Mouse (Mus musculus) spleen, adult 2 months (tissue): Measurements from ENCODE around the gene Pmm2. TPM values are rescaled to one million over a fixed set of nuclear protein-coding genes. Genes with fewer than 3 reads are reported as not detected.

Source experiments
- DNase-seq, 2 experiments: peaks; one replicate each; pipeline versions ENCODE4 v3.0.0 to v3.0.0-alpha.2; 2012 to 2021; ENCODE audit warnings: low spot score in 2 of 2, low read depth in 1 of 2
- H3K27ac ChIP-seq: fragments of 200-500 bp; 2 replicates; pipeline ENCODE4 v1.5.1; 2012; ENCODE audit warnings: low read length, inconsistent platforms; ENCODE audit not compliant: insufficient read depth
- H3K27me3 ChIP-seq: fragments of 200-500 bp; 2 replicates; pipeline ENCODE4 v1.6.1; 2012; ENCODE audit warnings: mild to moderate bottlenecking, moderate library complexity, low read length, inconsistent platforms; ENCODE audit not compliant: control insufficient read depth, insufficient read depth
- H3K36me3 ChIP-seq: fragments of 200-500 bp; 2 replicates; pipeline ENCODE4 v1.6.1; 2012; ENCODE audit warnings: mild to moderate bottlenecking, low read length, inconsistent platforms; ENCODE audit not compliant: control insufficient read depth, insufficient read depth
- H3K4me1 ChIP-seq: fragments of 200-500 bp; 2 replicates; pipeline ENCODE4 v1.6.1; 2011; ENCODE audit warnings: inconsistent platforms; ENCODE audit not compliant: control insufficient read depth, insufficient read depth, insufficient read length
- H3K4me3 ChIP-seq: fragments of 200-500 bp; 2 replicates; pipeline ENCODE4 v1.5.1; 2011; ENCODE audit warnings: mild to moderate bottlenecking, inconsistent platforms; ENCODE audit not compliant: insufficient read depth, insufficient read length; ENCODE audit errors: extremely low read depth
- CTCF ChIP-seq: fragments of 200-500 bp; IDR thresholded peaks from 2 replicates; pipeline ENCODE4 v1.5.1; 2011; ENCODE audit warnings: mild to moderate bottlenecking, inconsistent platforms; ENCODE audit not compliant: insufficient read depth, insufficient read length, insufficient replicate concordance; ENCODE audit errors: extremely low read depth
- POLR2A ChIP-seq: fragments of 200-500 bp; IDR thresholded peaks from 2 replicates; pipeline ENCODE4 v1.6.1; 2011; ENCODE audit warnings: low read depth, low read length, inconsistent platforms
- whole genome bisulfite sequencing: fragments of 180-500 bp; shearing (Covaris S2); methylation state at CpG from one replicate; pipeline ENCODE4 v1.1.7; 2018; 5-methylcytosine and 5-hydroxymethylcytosine counted together
- polyA plus RNA-seq: library from polyadenylated mRNA; depleted of rRNA; stranded (reverse); fragments of >200 nt; gene quantifications from 2 replicates; pipeline ENCODE4 v1.2.3, GENCODE M21; 2012

Gene Pmm2
- polyA plus RNA-seq, 1 experiment, result 50.2 TPM

DNA sequence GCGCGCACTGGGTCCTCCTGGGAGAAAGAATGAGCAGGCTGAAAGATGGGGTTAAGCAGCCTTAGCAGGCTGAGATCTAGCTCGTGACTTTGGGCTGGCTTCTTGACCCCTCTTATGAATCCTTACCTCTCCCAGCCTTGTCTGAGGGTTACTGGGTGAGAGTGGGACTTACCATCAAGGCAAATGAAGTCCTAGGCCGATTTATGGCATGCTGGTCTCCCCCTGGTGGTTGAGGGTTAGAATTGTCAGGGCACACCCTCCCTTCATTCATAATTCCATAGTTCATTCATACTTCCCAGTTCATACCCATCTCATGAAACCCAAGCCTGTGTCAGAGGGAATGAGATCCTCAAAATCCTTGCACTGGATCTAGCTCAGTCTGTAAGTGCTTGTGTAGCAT, 39.3 kb downstream of the Pmm2 start:
- no peaks in the 10 kb centered on the region for H3K36me3 ChIP-seq
- peak; percentile 22 to 45 for DNase-seq
- no peak overlapping the region for H3K27ac ChIP-seq
- TF ChIP-seq CTCF (peak; percentile 64; the same call in 1 of the 2 replicates), POLR2A (no peak)
- WGBS, result 55% methylated on average over 4 of the region's 4 CpGs
- H3K4me3 ChIP-seq, result no peak overlapping the region
- no peaks in the 10 kb centered on the region for H3K4me1 ChIP-seq
- H3K27me3 ChIP-seq, result no peaks in the 10 kb centered on the region

DNA sequence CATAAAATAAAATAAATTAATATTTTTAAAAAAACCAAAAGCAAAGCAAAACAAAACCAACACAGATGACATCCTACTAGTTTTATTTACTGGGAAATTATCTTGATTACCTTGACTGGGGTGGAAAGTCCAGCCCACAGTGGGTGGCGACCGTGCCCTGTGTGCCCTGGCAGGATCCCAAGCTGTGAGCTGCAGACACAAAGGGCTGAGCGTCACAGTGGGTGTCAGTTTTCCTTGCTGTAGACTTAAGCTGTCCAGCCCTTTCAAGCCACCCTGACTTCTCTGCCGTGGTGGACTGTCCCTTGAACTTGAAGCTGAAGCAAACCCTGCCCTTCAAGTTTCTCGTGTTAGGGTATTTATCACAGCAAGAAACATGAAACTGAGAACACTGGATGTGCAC, 40.6 kb downstream of the Pmm2 start:
- H3K4me1 ChIP-seq, result no peaks in the 10 kb centered on the region
- peak overlapping the region; percentile 14; the same call in 1 of the 2 replicates for H3K27ac ChIP-seq
- H3K36me3 ChIP-seq, result no peaks in the 10 kb centered on the region
- DNase-seq, result no peak
- 74% methylated on average over 5 of the region's 5 CpGs for WGBS
- no peaks in the 10 kb centered on the region for H3K27me3 ChIP-seq
- no peak for TF ChIP-seq POLR2A
- no peak for TF ChIP-seq CTCF
- no peak overlapping the region for H3K4me3 ChIP-seq

DNA sequence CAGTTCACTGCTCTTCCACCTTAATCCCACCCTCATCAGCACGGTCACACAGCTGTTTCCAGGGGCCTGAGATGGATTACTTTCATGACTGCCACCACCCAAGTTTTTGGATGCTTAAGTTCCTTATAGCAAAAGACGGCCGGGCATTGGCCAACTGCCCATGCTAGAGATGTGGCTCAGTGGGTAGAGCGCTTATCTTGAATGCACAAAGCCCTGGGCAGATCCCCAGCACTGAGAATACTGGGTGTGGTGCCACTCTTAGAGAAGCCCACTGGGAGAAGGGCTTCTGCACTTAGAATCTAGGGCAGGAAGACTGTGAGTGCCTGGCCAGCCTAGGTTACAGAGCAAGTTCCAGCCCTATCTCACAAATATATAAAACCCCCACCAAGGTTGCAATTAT, 41.2 kb downstream of the Pmm2 start:
- Histone ChIP-seq H3K4me1 (no peaks in the 10 kb centered on the region), H3K27ac (no peak overlapping the region), H3K36me3 (no peaks in the 10 kb centered on the region), H3K27me3 (no peaks in the 10 kb centered on the region), H3K4me3 (no peak overlapping the region)
- WGBS, result 80% methylated on average over 4 of the region's 4 CpGs
- no peak for DNase-seq
- TF ChIP-seq CTCF (no peak), POLR2A (no peak)

DNA sequence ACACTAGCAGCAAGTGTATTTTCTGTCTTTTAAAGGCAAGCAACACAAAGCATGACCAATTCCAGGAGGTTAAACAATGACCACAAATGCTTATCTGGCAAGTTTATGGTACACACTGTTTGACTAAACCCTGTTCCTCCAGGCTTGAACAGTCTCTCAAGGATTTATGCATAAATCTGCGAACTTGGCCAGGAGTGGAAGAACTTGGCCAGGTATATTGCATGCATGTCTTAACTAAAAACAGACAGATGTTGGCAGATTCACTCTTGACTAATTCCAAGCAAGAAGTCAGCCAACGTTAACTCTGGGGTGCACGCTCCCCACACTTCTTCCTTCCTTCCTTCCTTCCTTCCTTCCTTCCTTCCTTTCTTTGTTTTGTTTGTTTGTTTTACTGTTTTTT, 42.3 kb downstream of the Pmm2 start:
- no peak overlapping the region for H3K4me3 ChIP-seq
- no peak overlapping the region for H3K27ac ChIP-seq
- no peaks in the 10 kb centered on the region for H3K36me3 ChIP-seq
- TF ChIP-seq POLR2A (no peak), CTCF (no peak)
- no peaks in the 10 kb centered on the region for H3K27me3 ChIP-seq
- 61% methylated on average over 3 of the region's 3 CpGs for WGBS
- no peak for DNase-seq
- no peaks in the 10 kb centered on the region for H3K4me1 ChIP-seq

DNA sequence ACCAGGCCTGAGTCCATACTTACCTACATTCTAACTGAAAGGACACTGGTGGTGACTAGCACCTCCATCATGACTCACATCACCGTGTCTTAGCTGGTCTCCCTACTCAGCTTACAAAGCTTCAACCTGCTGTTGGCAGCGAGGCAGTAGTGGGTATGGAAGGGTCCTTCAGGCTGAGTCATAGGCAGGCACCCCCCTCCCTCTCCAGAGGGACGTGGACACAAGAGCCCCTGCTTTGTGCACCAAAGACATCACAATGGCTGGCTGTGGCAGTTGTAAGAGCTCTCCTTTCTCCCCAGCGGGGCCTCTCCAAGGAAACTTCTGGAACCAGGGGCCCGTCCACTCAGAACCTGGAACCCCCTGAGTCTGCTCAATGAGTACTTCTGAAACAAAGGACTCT, 43.0 kb downstream of the Pmm2 start, which contains the start of gene Gm5767:
Gene Gm5767 (plus strand): TSS at position 301 of the 400 bp plus-strand sequence.
- WGBS, result 88% methylated on average over 5 of the region's 5 CpGs

DNA sequence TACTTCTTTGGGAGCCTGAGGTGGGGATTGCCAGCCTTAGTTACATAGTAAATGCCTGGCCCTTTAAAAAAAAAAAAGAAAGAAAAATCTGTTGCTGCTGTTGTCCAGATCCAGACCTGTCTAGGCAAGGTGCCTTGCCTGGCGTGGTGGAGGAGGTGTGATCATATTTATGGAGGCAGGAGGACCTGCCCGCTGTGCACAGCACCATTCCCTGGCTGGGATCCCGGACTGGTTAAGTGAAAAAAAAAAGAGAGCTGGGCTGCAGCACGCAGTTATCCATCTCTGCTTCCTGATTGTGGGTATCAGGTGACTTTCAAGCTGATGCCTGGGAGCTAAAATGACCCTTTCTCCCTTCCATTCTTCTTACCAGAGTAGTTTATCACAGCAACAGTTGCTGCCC, 47.6 kb downstream of the Pmm2 start:
- WGBS, result 81% methylated on average over 4 of the region's 4 CpGs
- no peak for DNase-seq
- TF ChIP-seq POLR2A (no peak), CTCF (no peak)
- no peak overlapping the region for H3K4me3 ChIP-seq
- no peaks in the 10 kb centered on the region for H3K4me1 ChIP-seq
- H3K27me3 ChIP-seq, result no peaks in the 10 kb centered on the region
- H3K27ac ChIP-seq, result no peak overlapping the region
- H3K36me3 ChIP-seq, result peaks cover 12% of the 10 kb centered on the region

More for the DNA sequence above, 43.0 kb downstream of the Pmm2 start, which contains the start of gene Gm5767:
- no peaks in the 10 kb centered on the region for H3K4me1 ChIP-seq
- no peak within 1 kb of the TSS for H3K4me3 ChIP-seq
- H3K36me3 ChIP-seq, result no peaks in the 10 kb centered on the region
- no peak within 1 kb of the TSS for H3K27ac ChIP-seq
- DNase-seq, result no peak
- H3K27me3 ChIP-seq, result no peaks in the 10 kb centered on the region
- TF ChIP-seq CTCF (no peak), POLR2A (no peak)

DNA sequence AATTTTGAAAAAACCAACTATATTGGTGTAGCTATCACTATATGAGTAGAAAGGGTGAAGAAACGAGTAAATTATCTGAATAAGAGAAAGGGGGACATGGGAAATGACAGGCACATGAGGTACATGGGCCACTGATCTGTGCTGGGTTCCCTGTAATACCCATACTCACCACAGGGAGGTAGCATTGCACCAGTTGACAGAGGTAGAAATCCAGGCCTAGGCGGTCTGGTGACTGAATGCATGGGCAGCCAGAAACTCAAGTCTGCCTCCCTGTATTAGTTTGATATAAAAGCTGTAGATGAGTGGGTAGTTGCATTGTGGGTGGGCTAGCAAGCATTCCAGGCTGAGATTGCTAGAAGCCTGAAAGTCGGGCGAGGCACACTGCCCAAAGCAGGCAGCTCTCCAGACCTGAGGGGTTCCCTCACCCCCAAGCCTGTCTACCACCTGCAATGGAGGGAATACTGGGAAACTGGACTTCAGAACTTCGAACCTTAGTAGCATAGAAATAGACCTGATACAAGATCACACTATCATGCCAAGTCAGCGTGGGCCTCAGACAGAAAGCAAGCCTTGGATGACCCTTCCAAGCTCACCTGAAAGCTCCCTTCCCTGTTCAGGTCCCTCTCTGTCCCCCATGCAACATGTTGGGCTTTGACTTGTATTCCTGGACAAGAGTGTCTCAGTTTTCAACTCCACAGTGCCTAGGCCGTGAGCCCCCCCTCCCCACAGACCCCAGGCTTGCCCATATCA, 48.8 kb downstream of the Pmm2 start:
- Histone ChIP-seq H3K27ac (no peak overlapping the region; the same call in 1 of the 2 replicates), H3K27me3 (no peaks in the 10 kb centered on the region), H3K4me3 (no peak overlapping the region), H3K36me3 (peaks cover 21% of the 10 kb centered on the region), H3K4me1 (no peaks in the 10 kb centered on the region)
- WGBS, result 55% methylated on average over 7 of the region's 7 CpGs
- DNase-seq, result peak; percentile 55 to 69
- peak; percentile 79; the same call in 1 of the 2 replicates for TF ChIP-seq CTCF
- TF ChIP-seq POLR2A, result no peak
